Mouse (Mus musculus): ENCODE data around the gene Ddx46. TPM values are rescaled to one million over a fixed set of nuclear protein-coding genes. Genes with fewer than 3 reads are reported as not detected.
A peak's percentile ranks its signal among the peaks of the same experiment; 100 is the strongest.

The Ddx46 gene
- polyA plus RNA-seq, 2 experiments: 33.0 to 48.7 TPM

DNA sequence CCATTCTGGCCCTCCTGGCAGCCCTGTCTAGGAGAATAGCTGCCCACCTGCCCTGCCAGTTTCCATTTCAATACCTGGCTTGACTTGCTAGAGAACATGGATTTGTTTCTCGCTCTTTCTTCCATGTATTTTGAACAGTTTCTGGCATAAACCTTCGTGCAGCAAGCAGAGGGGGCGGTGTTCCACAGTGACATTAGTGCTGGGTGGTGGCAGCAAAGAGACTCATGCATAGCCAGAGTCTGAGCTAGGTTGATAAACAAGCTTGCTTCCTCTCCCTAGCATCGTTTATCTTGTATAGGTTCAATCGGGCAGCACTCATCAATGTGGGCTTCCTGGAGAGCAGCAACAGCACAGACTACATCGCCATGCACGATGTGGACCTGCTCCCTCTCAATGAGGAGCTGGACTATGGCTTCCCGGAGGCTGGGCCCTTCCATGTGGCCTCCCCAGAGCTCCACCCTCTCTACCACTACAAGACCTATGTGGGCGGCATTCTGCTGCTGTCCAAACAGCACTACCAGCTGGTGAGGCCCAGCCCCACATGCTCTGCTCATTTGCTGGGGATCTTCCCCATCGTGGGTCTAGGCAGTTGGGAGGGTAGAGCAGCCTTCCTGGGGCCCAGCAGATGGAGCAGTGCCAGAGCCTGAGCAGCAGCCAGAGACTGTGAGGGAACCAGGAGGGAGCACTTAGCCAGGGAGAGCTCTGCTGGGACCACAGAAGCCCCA lies 27.8 kb upstream of the Ddx46 start:
- TF ChIP-seq POLR2A (IDR thresholded peaks at IDR 0.05; ENCODE audit: borderline replicate concordance, extremely low read depth, insufficient read depth, insufficient read length): no peak
- DNase-seq (ENCODE audit: low spot score) (no peak), ATAC-seq (ENCODE audit: low FRiP score, low read depth) (no peak)
- H3K9me3 ChIP-seq (ENCODE audit: control insufficient read depth, low read length): no peaks in the 10 kb centered on the region
- H3K9ac ChIP-seq (ENCODE audit: low read depth, low read length, severe bottlenecking): no peak overlapping the region
- no peak overlapping the region for H3K27ac ChIP-seq (replicated peaks; ENCODE audit: low read depth, low read length)
- WGBS: 79% methylated on average over 10 of the region's 10 CpGs
- peaks cover 4% of the 10 kb centered on the region; the same call in 1 of the 2 replicates for H3K4me1 ChIP-seq (ENCODE audit: control insufficient read depth, insufficient read depth, low read length)
- H3K36me3 ChIP-seq (ENCODE audit: control insufficient read depth, insufficient read depth, low read length): peaks cover 64% of the 10 kb centered on the region
- H3K4me3 ChIP-seq (replicated peaks; ENCODE audit: low read length): no peak overlapping the region
- H3K27me3 ChIP-seq (ENCODE audit: control insufficient read depth, insufficient read depth, low read length): no peaks in the 10 kb centered on the region
- H3K4me2 ChIP-seq (replicated peaks; ENCODE audit: low read depth, low read length, severe bottlenecking): no peak overlapping the region

DNA sequence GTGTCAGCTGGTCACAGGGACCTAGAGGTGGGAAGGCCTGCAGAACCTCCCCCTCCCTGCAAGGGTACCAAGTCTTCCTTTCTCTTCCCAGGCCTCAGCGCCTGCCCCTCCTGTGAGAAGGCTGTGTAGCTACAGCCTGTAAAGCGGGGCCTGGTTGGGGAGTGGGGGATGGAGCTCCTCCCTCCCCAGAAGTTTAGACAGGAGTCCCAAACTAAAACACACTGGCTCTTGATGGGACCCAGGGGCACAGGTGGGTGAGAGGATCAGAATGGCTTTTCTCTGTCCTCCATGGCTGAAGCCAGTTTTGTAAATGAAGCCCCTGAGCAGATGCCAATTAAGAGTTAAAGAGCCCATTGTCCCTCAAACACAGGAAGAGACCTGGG lies 27.2 kb upstream of the Ddx46 start:
- Histone ChIP-seq H3K4me2 (replicated peaks; ENCODE audit: low read depth, low read length, severe bottlenecking) (no peak overlapping the region), H3K27ac (replicated peaks; ENCODE audit: low read depth, low read length) (no peak overlapping the region), H3K9me3 (ENCODE audit: control insufficient read depth, low read length) (no peaks in the 10 kb centered on the region), H3K27me3 (ENCODE audit: control insufficient read depth, insufficient read depth, low read length) (no peaks in the 10 kb centered on the region), H3K4me1 (ENCODE audit: control insufficient read depth, insufficient read depth, low read length) (peaks cover 4% of the 10 kb centered on the region; the same call in 1 of the 2 replicates), H3K4me3 (replicated peaks; ENCODE audit: low read length) (no peak overlapping the region), H3K9ac (ENCODE audit: low read depth, low read length, severe bottlenecking) (no peak overlapping the region), H3K36me3 (ENCODE audit: control insufficient read depth, insufficient read depth, low read length) (peaks cover 64% of the 10 kb centered on the region)
- 100% methylated on average over 2 of the region's 2 CpGs for WGBS
- no peak for ATAC-seq (ENCODE audit: low FRiP score, low read depth)
- TF ChIP-seq POLR2A (IDR thresholded peaks at IDR 0.05; ENCODE audit: borderline replicate concordance, extremely low read depth, insufficient read depth, insufficient read length): no peak
- no peak for DNase-seq (ENCODE audit: low spot score)

DNA sequence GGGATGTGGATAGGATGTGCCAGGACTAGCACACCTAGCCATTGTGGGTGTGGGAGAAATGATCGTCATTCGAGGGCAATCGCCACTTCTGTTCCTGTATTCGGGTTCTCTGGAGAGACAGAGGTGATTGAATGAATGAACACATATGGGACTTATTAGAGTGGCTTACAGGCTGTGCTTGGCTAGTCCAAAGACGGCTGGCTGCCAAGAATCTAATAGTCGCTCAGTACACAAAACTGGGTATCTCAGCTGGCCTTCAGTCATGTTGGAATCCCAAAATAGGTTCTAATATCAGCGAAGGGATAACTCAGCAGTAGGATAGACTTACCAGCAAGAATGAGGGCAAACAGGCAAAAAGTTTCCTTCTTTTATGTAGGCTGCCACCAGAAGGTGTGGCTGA lies 22.8 kb upstream of the Ddx46 start:
- no peak for ATAC-seq (ENCODE audit: low FRiP score, low read depth)
- Histone ChIP-seq H3K4me2 (replicated peaks; ENCODE audit: low read depth, low read length, severe bottlenecking) (no peak overlapping the region), H3K36me3 (ENCODE audit: control insufficient read depth, insufficient read depth, low read length) (peaks cover 45% of the 10 kb centered on the region), H3K9ac (ENCODE audit: low read depth, low read length, severe bottlenecking) (no peak overlapping the region), H3K4me3 (replicated peaks; ENCODE audit: low read length) (no peak overlapping the region), H3K27ac (replicated peaks; ENCODE audit: low read depth, low read length) (no peak overlapping the region), H3K27me3 (ENCODE audit: control insufficient read depth, insufficient read depth, low read length) (no peaks in the 10 kb centered on the region), H3K4me1 (ENCODE audit: control insufficient read depth, insufficient read depth, low read length) (peaks cover 4% of the 10 kb centered on the region; the same call in 1 of the 2 replicates), H3K9me3 (ENCODE audit: control insufficient read depth, low read length) (no peaks in the 10 kb centered on the region)
- peak; percentile 28 for DNase-seq (ENCODE audit: low spot score)
- WGBS: 25% methylated on average over 7 of the region's 7 CpGs
- TF ChIP-seq POLR2A (IDR thresholded peaks at IDR 0.05; ENCODE audit: borderline replicate concordance, extremely low read depth, insufficient read depth, insufficient read length): no peak

DNA sequence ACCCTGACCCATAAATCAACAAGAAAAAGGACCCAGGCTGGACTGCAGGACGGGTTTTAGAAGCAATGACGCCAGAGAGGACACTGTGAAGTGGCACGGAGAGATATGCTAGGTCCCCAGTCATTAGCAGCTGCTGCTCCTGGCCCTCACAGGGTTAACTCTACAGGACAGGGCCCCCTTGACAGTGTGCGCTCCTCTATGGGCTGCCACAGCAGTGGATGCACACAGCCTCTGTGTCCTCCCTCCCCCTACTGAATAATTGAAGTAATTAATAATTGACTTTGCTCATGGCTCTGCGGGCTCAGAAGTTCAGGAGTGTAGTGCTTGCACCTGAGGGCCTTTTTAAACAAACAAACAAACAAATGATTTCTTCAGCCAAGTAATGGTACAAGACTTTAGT lies 21.4 kb upstream of the Ddx46 start:
- Histone ChIP-seq H3K9ac (ENCODE audit: low read depth, low read length, severe bottlenecking) (no peak overlapping the region), H3K4me1 (ENCODE audit: control insufficient read depth, insufficient read depth, low read length) (peaks cover 4% of the 10 kb centered on the region; the same call in 1 of the 2 replicates), H3K27ac (replicated peaks; ENCODE audit: low read depth, low read length) (no peak overlapping the region), H3K9me3 (ENCODE audit: control insufficient read depth, low read length) (no peaks in the 10 kb centered on the region), H3K4me2 (replicated peaks; ENCODE audit: low read depth, low read length, severe bottlenecking) (no peak overlapping the region), H3K4me3 (replicated peaks; ENCODE audit: low read length) (no peak overlapping the region), H3K36me3 (ENCODE audit: control insufficient read depth, insufficient read depth, low read length) (peaks cover 31% of the 10 kb centered on the region), H3K27me3 (ENCODE audit: control insufficient read depth, insufficient read depth, low read length) (no peaks in the 10 kb centered on the region)
- WGBS: 50% methylated on average over 5 of the region's 5 CpGs
- DNase-seq (ENCODE audit: low spot score) (no peak), ATAC-seq (ENCODE audit: low FRiP score, low read depth) (no peak)
- no peak for TF ChIP-seq POLR2A (IDR thresholded peaks at IDR 0.05; ENCODE audit: borderline replicate concordance, extremely low read depth, insufficient read depth, insufficient read length)

DNA sequence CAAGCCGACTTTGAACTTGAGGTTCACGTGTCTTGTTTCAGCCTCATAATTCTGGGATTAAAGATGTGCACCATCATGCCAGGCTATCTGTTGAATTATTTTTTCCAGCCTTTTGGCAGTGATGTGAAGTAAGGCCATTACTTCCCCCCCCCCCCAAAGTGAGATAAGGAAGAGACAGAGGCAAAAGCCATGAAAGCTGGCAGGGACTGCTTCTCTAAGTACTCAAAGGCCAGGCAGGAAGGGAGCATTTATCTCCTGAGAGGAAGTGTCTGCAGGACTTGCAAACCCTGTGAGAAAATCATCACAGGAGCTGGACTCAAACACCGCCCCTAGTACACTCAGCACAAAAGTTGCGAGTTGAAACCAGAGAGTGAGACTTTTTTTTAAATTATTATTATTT lies 15.5 kb upstream of the Ddx46 start:
- no peak overlapping the region for H3K27ac ChIP-seq (replicated peaks; ENCODE audit: low read depth, low read length)
- DNase-seq (ENCODE audit: low spot score) (no peak), ATAC-seq (ENCODE audit: low FRiP score, low read depth) (no peak)
- no peak overlapping the region for H3K4me3 ChIP-seq (replicated peaks; ENCODE audit: low read length)
- no peak overlapping the region for H3K4me2 ChIP-seq (replicated peaks; ENCODE audit: low read depth, low read length, severe bottlenecking)
- no peak overlapping the region for H3K9ac ChIP-seq (ENCODE audit: low read depth, low read length, severe bottlenecking)
- no peaks in the 10 kb centered on the region for H3K36me3 ChIP-seq (ENCODE audit: control insufficient read depth, insufficient read depth, low read length)
- H3K4me1 ChIP-seq (ENCODE audit: control insufficient read depth, insufficient read depth, low read length): peaks cover 11% of the 10 kb centered on the region
- no peaks in the 10 kb centered on the region for H3K9me3 ChIP-seq (ENCODE audit: control insufficient read depth, low read length)
- TF ChIP-seq POLR2A (IDR thresholded peaks at IDR 0.05; ENCODE audit: borderline replicate concordance, extremely low read depth, insufficient read depth, insufficient read length): no peak
- 92% methylated on average over 4 of the region's 4 CpGs for WGBS
- H3K27me3 ChIP-seq (ENCODE audit: control insufficient read depth, insufficient read depth, low read length): no peaks in the 10 kb centered on the region

Measured in limb, embryonic 14.5 days (tissue).